Mouse (Mus musculus) neural tube, embryonic 11.5 days (tissue): Measurements from ENCODE around the gene Zkscan17. TPM values are rescaled to one million over a fixed set of nuclear protein-coding genes. Genes with fewer than 3 reads are reported as not detected.

ENCODE experiments used
- ATAC-seq: fragments of 200-750 bp; cut with Nextera tagmentation; 2 replicates; pipeline ENCODE4 v1.8.0; 2017; ENCODE audit warnings: moderate number of reproducible peaks, mild to moderate bottlenecking, moderate TSS enrichment, moderate library complexity; ENCODE audit not compliant: insufficient read depth, low FRiP score, low TSS enrichment
- DNase-seq: peaks from one replicate; pipeline ENCODE4 v3.0.0-alpha.2; 2015; ENCODE audit warnings: low spot score
- H3K27ac ChIP-seq: fragments of 300-500 bp; sonication (generic); 2 replicates; pipeline ENCODE4 v1.5.1; 2014; ENCODE audit warnings: low read depth, mild to moderate bottlenecking, low read length
- H3K27me3 ChIP-seq: fragments of 300-500 bp; sonication (generic); 2 replicates; pipeline ENCODE4 v1.6.1; 2014; ENCODE audit warnings: mild to moderate bottlenecking, low read length, mixed read lengths; ENCODE audit not compliant: control insufficient read depth, insufficient read depth
- H3K36me3 ChIP-seq: fragments of 300-500 bp; sonication (generic); 2 replicates; pipeline ENCODE4 v1.6.1; 2014; ENCODE audit warnings: mild to moderate bottlenecking, low read length, moderate library complexity, mixed read lengths; ENCODE audit not compliant: control insufficient read depth, insufficient read depth
- H3K4me1 ChIP-seq: fragments of 300-500 bp; sonication (generic); 2 replicates; pipeline ENCODE4 v1.6.1; 2014; ENCODE audit warnings: low read length, mixed read lengths; ENCODE audit not compliant: control insufficient read depth, insufficient read depth
- H3K4me2 ChIP-seq: fragments of 300-500 bp; sonication (generic); 2 replicates; pipeline ENCODE4 v1.6.1; 2014; ENCODE audit warnings: low read depth, mild to moderate bottlenecking, moderate library complexity
- H3K4me3 ChIP-seq: fragments of 300-500 bp; sonication (generic); 2 replicates; pipeline ENCODE4 v1.5.1; 2014; ENCODE audit warnings: low read depth, low read length
- H3K9ac ChIP-seq: fragments of 300-500 bp; sonication (generic); 2 replicates; pipeline ENCODE4 v1.6.1; 2014; ENCODE audit warnings: mild to moderate bottlenecking, low read length
- H3K9me3 ChIP-seq: fragments of 300-500 bp; sonication (generic); 2 replicates; pipeline ENCODE4 v1.6.1; 2016; ENCODE audit warnings: low read length; ENCODE audit not compliant: control insufficient read depth
- WGBS: fragments of 180-500 bp; shearing (Covaris S2); extraction: QIAGEN DNeasy Blood & Tissue Kit; methylation state at CpG from one replicate; pipeline ENCODE4 v1.1.7; 2014; 5-methylcytosine and 5-hydroxymethylcytosine counted together
- polyA plus RNA-seq: library from polyadenylated mRNA; unstranded; fragments of >200 nt; fragmentation: Nextera tagmentation; extraction: Ambion mirVana; gene quantifications from 2 replicates; pipeline ENCODE4 v1.2.1, GENCODE M21; 2014

The Zkscan17 gene
- polyA plus RNA-seq, 1 experiment from 2014 or later = 26.0 TPM

GRCm38 (mm10) chr11:59530221-59530620 lies 3.7 kb upstream of the Zkscan17 start:
- no peak overlapping the region for H3K4me3 ChIP-seq
- 86% methylated on average over 5 of the region's 5 CpGs for WGBS
- H3K4me1 ChIP-seq = peaks cover 4% of the 10 kb centered on the region; the same call in 1 of the 2 replicates
- no peaks in the 10 kb centered on the region for H3K36me3 ChIP-seq
- ATAC-seq = no peak
- H3K9ac ChIP-seq = no peak overlapping the region
- no peaks in the 10 kb centered on the region for H3K27me3 ChIP-seq
- no peak overlapping the region for H3K27ac ChIP-seq
- H3K4me2 ChIP-seq = no peak overlapping the region
- H3K9me3 ChIP-seq = no peaks in the 10 kb centered on the region
- DNase-seq = no peak

GRCm38 (mm10) chr11:59525237-59525636 lies 1.3 kb downstream of the Zkscan17 start:
- H3K36me3 ChIP-seq = no peaks in the 10 kb centered on the region
- peak; percentile 76 for DNase-seq
- H3K4me2 ChIP-seq = no peak overlapping the region
- no peak for ATAC-seq
- H3K4me3 ChIP-seq = no peak overlapping the region
- no peak overlapping the region for H3K27ac ChIP-seq
- WGBS = 16% methylated on average over 10 of the region's 10 CpGs
- H3K9ac ChIP-seq = no peak overlapping the region
- H3K27me3 ChIP-seq = no peaks in the 10 kb centered on the region
- no peaks in the 10 kb centered on the region for H3K9me3 ChIP-seq
- H3K4me1 ChIP-seq = no peaks in the 10 kb centered on the region

- WGBS = 97% methylated on average over 2 of the region's 2 CpGs
- Histone ChIP-seq H3K9me3 (no peaks in the 10 kb centered on the region), H3K4me1 (no peaks in the 10 kb centered on the region; the same call in 1 of the 2 replicates), H3K27me3 (no peaks in the 10 kb centered on the region), H3K9ac (no peak overlapping the region), H3K4me3 (no peak overlapping the region), H3K27ac (no peak overlapping the region), H3K36me3 (no peaks in the 10 kb centered on the region), H3K4me2 (no peak overlapping the region)
- DNase-seq (no peak), ATAC-seq (no peak)
Observed at GRCm38 (mm10) chr11:59524150-59524549, 2.4 kb downstream of the Zkscan17 start.

GRCm38 (mm10) chr11:59519741-59520495 lies 6.6 kb downstream of the Zkscan17 start:
- Histone ChIP-seq H3K9me3 (no peaks in the 10 kb centered on the region), H3K4me3 (no peak overlapping the region), H3K36me3 (no peaks in the 10 kb centered on the region), H3K4me1 (no peaks in the 10 kb centered on the region; the same call in 1 of the 2 replicates), H3K9ac (no peak overlapping the region), H3K4me2 (no peak overlapping the region), H3K27me3 (no peaks in the 10 kb centered on the region), H3K27ac (no peak overlapping the region)
- ATAC-seq (no peak), DNase-seq (no peak)
- 78% methylated on average over 6 of the region's 6 CpGs for WGBS

GRCm38 (mm10) chr11:59518226-59518625 lies 8.3 kb downstream of the Zkscan17 start:
- Histone ChIP-seq H3K9me3 (no peaks in the 10 kb centered on the region), H3K27ac (no peak overlapping the region), H3K4me1 (no peaks in the 10 kb centered on the region; the same call in 1 of the 2 replicates), H3K36me3 (no peaks in the 10 kb centered on the region), H3K27me3 (no peaks in the 10 kb centered on the region), H3K4me2 (no peak overlapping the region), H3K4me3 (no peak overlapping the region), H3K9ac (no peak overlapping the region)
- no peak for DNase-seq
- ATAC-seq = no peak
- 74% methylated on average over 10 of the region's 10 CpGs for WGBS

- ATAC-seq = no peak
- H3K27ac ChIP-seq = no peak overlapping the region
Observed at GRCm38 (mm10) chr11:59517441-59517840, 9.1 kb downstream of the Zkscan17 start.

GRCm38 (mm10) chr11:59514789-59515188 lies 11.8 kb downstream of the Zkscan17 start:
- 79% methylated on average over 3 of the region's 3 CpGs for WGBS
- Histone ChIP-seq H3K4me1 (no peaks in the 10 kb centered on the region; the same call in 1 of the 2 replicates), H3K4me2 (no peak overlapping the region), H3K27ac (no peak overlapping the region), H3K4me3 (no peak overlapping the region), H3K9ac (no peak overlapping the region), H3K36me3 (no peaks in the 10 kb centered on the region), H3K9me3 (no peaks in the 10 kb centered on the region), H3K27me3 (no peaks in the 10 kb centered on the region)
- no peak for ATAC-seq
- no peak for DNase-seq

More at GRCm38 (mm10) chr11:59517441-59517840, 9.1 kb downstream of the Zkscan17 start:
- H3K9ac ChIP-seq = no peak overlapping the region
- no peaks in the 10 kb centered on the region for H3K27me3 ChIP-seq
- no peak for DNase-seq
- H3K4me1 ChIP-seq = no peaks in the 10 kb centered on the region; the same call in 1 of the 2 replicates
- no peak overlapping the region for H3K4me3 ChIP-seq
- H3K9me3 ChIP-seq = no peaks in the 10 kb centered on the region
- H3K4me2 ChIP-seq = no peak overlapping the region
- 81% methylated on average over 1 of the region's 1 CpGs for WGBS
- H3K36me3 ChIP-seq = no peaks in the 10 kb centered on the region

GRCm38 (mm10) chr11:59514381-59514780 lies 12.2 kb downstream of the Zkscan17 start:
- DNase-seq (no peak), ATAC-seq (no peak)
- Histone ChIP-seq H3K9me3 (no peaks in the 10 kb centered on the region), H3K27ac (no peak overlapping the region), H3K4me2 (no peak overlapping the region), H3K4me1 (no peaks in the 10 kb centered on the region; the same call in 1 of the 2 replicates), H3K36me3 (no peaks in the 10 kb centered on the region), H3K4me3 (no peak overlapping the region), H3K27me3 (no peaks in the 10 kb centered on the region), H3K9ac (no peak overlapping the region)
- WGBS = 83% methylated on average over 6 of the region's 6 CpGs

GRCm38 (mm10) chr11:59513556-59513955 lies 13.0 kb downstream of the Zkscan17 start:
- no peaks in the 10 kb centered on the region for H3K27me3 ChIP-seq
- DNase-seq = no peak

More at GRCm38 (mm10) chr11:59513556-59513955, 13.0 kb downstream of the Zkscan17 start:
- ATAC-seq = no peak
- WGBS = 89% methylated on average over 3 of the region's 3 CpGs
- H3K9me3 ChIP-seq = no peaks in the 10 kb centered on the region
- H3K36me3 ChIP-seq = no peaks in the 10 kb centered on the region
- no peak overlapping the region for H3K27ac ChIP-seq
- H3K4me2 ChIP-seq = no peak overlapping the region
- no peaks in the 10 kb centered on the region for H3K4me1 ChIP-seq
- H3K9ac ChIP-seq = no peak overlapping the region
- H3K4me3 ChIP-seq = no peak overlapping the region
